Mouse (Mus musculus) forebrain, embryonic 14.5 days (tissue): Measurements from ENCODE around the gene Rbm15. TPM values are rescaled to one million over a fixed set of nuclear protein-coding genes. Genes with fewer than 3 reads are reported as not detected.

ENCODE experiments used
- ATAC-seq: fragments of 200-750 bp; cut with Nextera tagmentation; 2 replicates; pipeline ENCODE4 v1.8.0; 2017; ENCODE audit warnings: mild to moderate bottlenecking, moderate library complexity
- DNase-seq: peaks from one replicate; pipeline ENCODE4 v3.0.0-alpha.2; 2015; ENCODE audit warnings: low spot score
- H3K27ac ChIP-seq: fragments of 300-500 bp; sonication (generic); 2 replicates; pipeline ENCODE4 v1.5.1; 2014; ENCODE audit warnings: low read depth, mild to moderate bottlenecking, control low read depth, low read length, moderate library complexity
- H3K27me3 ChIP-seq: fragments of 300-500 bp; sonication (generic); replicated peaks from 2 replicates; pipeline ENCODE4 v1.6.1; 2014; ENCODE audit warnings: low read length, control low read depth, mixed read lengths; ENCODE audit not compliant: control insufficient read depth, insufficient read depth
- H3K36me3 ChIP-seq: fragments of 300-500 bp; sonication (generic); 2 replicates; pipeline ENCODE4 v1.6.1; 2014; ENCODE audit warnings: low read length, control low read depth; ENCODE audit not compliant: control insufficient read depth, insufficient read depth
- H3K4me1 ChIP-seq: fragments of 300-500 bp; sonication (generic); 2 replicates; pipeline ENCODE4 v1.6.1; 2014; ENCODE audit warnings: antibody characterized with exemption, low read length, control low read depth; ENCODE audit not compliant: control insufficient read depth, insufficient read depth
- H3K4me2 ChIP-seq: fragments of 300-500 bp; sonication (generic); 2 replicates; pipeline ENCODE4 v1.6.1; 2014; ENCODE audit warnings: mild to moderate bottlenecking, control low read depth, low read length
- H3K4me3 ChIP-seq: fragments of 300-500 bp; sonication (generic); 2 replicates; pipeline ENCODE4 v1.5.1; 2014; ENCODE audit warnings: low read depth, low read length, control low read depth
- H3K9ac ChIP-seq: fragments of 300-500 bp; sonication (generic); 2 replicates; pipeline ENCODE4 v1.6.1; 2014; ENCODE audit warnings: mild to moderate bottlenecking, low read length, control low read depth, moderate library complexity
- H3K9me3 ChIP-seq: fragments of 300-500 bp; sonication (generic); replicated peaks from 2 replicates; pipeline ENCODE4 v1.6.1; 2016; ENCODE audit warnings: low read length, control low read depth, mixed read lengths; ENCODE audit not compliant: control insufficient read depth
- WGBS: fragments of 180-500 bp; shearing (Covaris S2); extraction: QIAGEN DNeasy Blood & Tissue Kit; methylation state at CpG from one replicate; pipeline ENCODE4 v1.1.7; 2014; 5-methylcytosine and 5-hydroxymethylcytosine counted together
- polyA plus RNA-seq: library from polyadenylated mRNA; unstranded; fragments of >200 nt; fragmentation: Nextera tagmentation; extraction: Ambion mirVana; gene quantifications from 2 replicates; pipeline ENCODE4 v1.2.1, GENCODE M21; 2014

The Rbm15 gene
- polyA plus RNA-seq, 1 experiment from 2014 or later, result 9.1 TPM

- ATAC-seq (no peak), DNase-seq (no peak)
- peaks cover 10% of the 10 kb centered on the region for H3K4me1 ChIP-seq
- H3K9ac ChIP-seq, result no peak overlapping the region
- WGBS, result 53% methylated on average over 4 of the region's 4 CpGs
- H3K27ac ChIP-seq, result no peak overlapping the region
- no peaks in the 10 kb centered on the region for H3K9me3 ChIP-seq
- no peaks in the 10 kb centered on the region for H3K27me3 ChIP-seq
- no peak overlapping the region for H3K4me2 ChIP-seq
- no peak overlapping the region for H3K4me3 ChIP-seq
- no peaks in the 10 kb centered on the region for H3K36me3 ChIP-seq
Observed at GRCm38 (mm10) chr3:107275996-107276395, 57.5 kb downstream of the Rbm15 start.

Other genes starting within 250 kb of the Rbm15 start
- gene Kcna2, start 232.5 kb downstream of the Rbm15 start, polyA plus RNA-seq, result 0.44 and 0.49 TPM in 2 replicates
- not detected in 2 replicates for gene Kcna10, start 150.6 kb downstream of the Rbm15 start, polyA plus RNA-seq
- not detected in 2 replicates for gene Cym, start 111.9 kb downstream of the Rbm15 start, polyA plus RNA-seq
- gene A630076J17Rik, start 103.1 kb downstream of the Rbm15 start, polyA plus RNA-seq, result not detected in 2 replicates
- not detected in 2 replicates for gene Prok1, start 94.0 kb downstream of the Rbm15 start, polyA plus RNA-seq
- 242 and 292 TPM in 2 replicates for gene Lamtor5, start 54.8 kb downstream of the Rbm15 start, polyA plus RNA-seq
- 2.2 and 2.6 TPM in 2 replicates for gene Slc16a4, start 42.4 kb downstream of the Rbm15 start, polyA plus RNA-seq
- gene Kcnc4, start 125.9 kb upstream of the Rbm15 start, polyA plus RNA-seq, result 1.4 and 1.8 TPM in 2 replicates
- 12.8 and 15.4 TPM in 2 replicates for gene Slc6a17, start 184.3 kb upstream of the Rbm15 start, polyA plus RNA-seq
- gene Ubl4b, start 221.4 kb upstream of the Rbm15 start, polyA plus RNA-seq, result not detected in 2 replicates